Mouse (Mus musculus): ENCODE data around the gene Yif1b. TPM values are rescaled to one million over a fixed set of nuclear protein-coding genes. Genes with fewer than 3 reads are reported as not detected.
"Not testable (repeated sequence)": the region's sequence is repeated elsewhere in the genome, so short reads cannot be mapped to it uniquely, and the experiment has no call there.

The Yif1b gene
- polyA plus RNA-seq (2015; fragmentation: Nextera tagmentation; extraction: Ambion mirVana) = 73.4 and 75.5 TPM in 2 replicates

GRCm38 (mm10) chr7:29238019-29238967, at the start of gene Yif1b:
Gene Yif1b (plus strand): TSS chr7:29238329.
- peaks cover 12% of the 10 kb centered on the region for H3K27me3 ChIP-seq
- ATAC-seq = peak; percentile 99
- H3K27ac ChIP-seq = peak within 1 kb of the TSS; percentile 81
- no peaks in the 10 kb centered on the region for H3K36me3 ChIP-seq (ENCODE audit: poor library complexity, severe bottlenecking)
- under 1% methylated on average over 60 of the region's 60 CpGs for WGBS
- H3K4me2 ChIP-seq = peak within 1 kb of the TSS; percentile 87
- peak within 1 kb of the TSS; percentile 75 for H3K9ac ChIP-seq
- peak within 1 kb of the TSS; percentile 64 for H3K4me3 ChIP-seq
- peaks cover 14% of the 10 kb centered on the region for H3K4me1 ChIP-seq
- no peaks in the 10 kb centered on the region for H3K9me3 ChIP-seq (replicated peaks)

- H3K4me3 ChIP-seq; H3K27me3 ChIP-seq; H3K4me2 ChIP-seq; H3K9ac ChIP-seq; H3K27ac ChIP-seq; H3K4me1 ChIP-seq; ATAC-seq; H3K9me3 ChIP-seq (replicated peaks); H3K36me3 ChIP-seq (ENCODE audit: poor library complexity, severe bottlenecking): not testable (repeated sequence)
- 94% methylated on average over 1 of the region's 1 CpGs for WGBS
Observed at GRCm38 (mm10) chr7:29194230-29194629, 43.9 kb upstream of the Yif1b start.

GRCm38 (mm10) chr7:29202577-29202976, 35.6 kb upstream of the Yif1b start:
- Histone ChIP-seq H3K27me3 (no peaks in the 10 kb centered on the region), H3K4me2 (no peak overlapping the region), H3K4me3 (no peak overlapping the region), H3K36me3 (ENCODE audit: poor library complexity, severe bottlenecking) (no peaks in the 10 kb centered on the region), H3K9ac (no peak overlapping the region), H3K4me1 (no peaks in the 10 kb centered on the region), H3K9me3 (replicated peaks) (no peaks in the 10 kb centered on the region), H3K27ac (no peak overlapping the region)
- no peak for ATAC-seq
- WGBS = 89% methylated on average over 6 of the region's 6 CpGs

GRCm38 (mm10) chr7:29211013-29211412, 27.1 kb upstream of the Yif1b start:
- not testable (repeated sequence) for H3K4me1 ChIP-seq; H3K9me3 ChIP-seq (replicated peaks); H3K9ac ChIP-seq; H3K27ac ChIP-seq; H3K36me3 ChIP-seq (ENCODE audit: poor library complexity, severe bottlenecking)
- Histone ChIP-seq H3K4me3 (peak overlapping the region; percentile 32), H3K27me3 (peaks cover 15% of the 10 kb centered on the region), H3K4me2 (peak overlapping the region; percentile 47)
- 23% methylated on average over 15 of the region's 15 CpGs for WGBS
- 0 out of 2 replicates have a peak, but pooled peaks have one; percentile 31 for ATAC-seq

- H3K9me3 ChIP-seq (replicated peaks) = no peaks in the 10 kb centered on the region
- no peaks in the 10 kb centered on the region for H3K4me1 ChIP-seq
- H3K27me3 ChIP-seq = peaks cover 15% of the 10 kb centered on the region
- no peak overlapping the region for H3K9ac ChIP-seq
- H3K4me2 ChIP-seq = peak overlapping the region; percentile 47
- H3K4me3 ChIP-seq = peak overlapping the region; percentile 32
- H3K36me3 ChIP-seq (ENCODE audit: poor library complexity, severe bottlenecking) = no peaks in the 10 kb centered on the region
- ATAC-seq = peak; percentile 42; the same call in 1 of the 2 replicates
- H3K27ac ChIP-seq = no peak overlapping the region
- 7% methylated on average over 34 of the region's 34 CpGs for WGBS
Observed at GRCm38 (mm10) chr7:29211415-29212198, 26.5 kb upstream of the Yif1b start.

GRCm38 (mm10) chr7:29212199-29212765, 25.8 kb upstream of the Yif1b start:
- 15% methylated on average over 26 of the region's 26 CpGs for WGBS
- Histone ChIP-seq H3K27me3 (peaks cover 15% of the 10 kb centered on the region), H3K9me3 (replicated peaks) (no peaks in the 10 kb centered on the region), H3K9ac (no peak overlapping the region), H3K4me1 (no peaks in the 10 kb centered on the region), H3K27ac (no peak overlapping the region), H3K36me3 (ENCODE audit: poor library complexity, severe bottlenecking) (no peaks in the 10 kb centered on the region), H3K4me2 (peak overlapping the region; percentile 53), H3K4me3 (peak overlapping the region; percentile 3; the same call in 1 of the 2 replicates)
- no peak for ATAC-seq

- H3K36me3 ChIP-seq (ENCODE audit: poor library complexity, severe bottlenecking); H3K9ac ChIP-seq; H3K9me3 ChIP-seq (replicated peaks); H3K4me1 ChIP-seq; H3K27ac ChIP-seq: not testable (repeated sequence)
- 16% methylated on average over 40 of the region's 40 CpGs for WGBS
- ATAC-seq = peak; percentile 25; the same call in 1 of the 2 replicates
- Histone ChIP-seq H3K27me3 (peaks cover 15% of the 10 kb centered on the region), H3K4me3 (peak overlapping the region; percentile 27), H3K4me2 (peak overlapping the region; percentile 53)
Observed at GRCm38 (mm10) chr7:29212775-29213560, 25.2 kb upstream of the Yif1b start.

- peak within 1 kb of the TSS; percentile 53 for H3K4me2 ChIP-seq
- H3K4me1 ChIP-seq = no peaks in the 10 kb centered on the region
- no peaks in the 10 kb centered on the region for H3K9me3 ChIP-seq (replicated peaks)
- peaks cover 15% of the 10 kb centered on the region for H3K27me3 ChIP-seq
- 1% methylated on average over 20 of the region's 20 CpGs for WGBS
- H3K27ac ChIP-seq = no peak within 1 kb of the TSS
- no peaks in the 10 kb centered on the region for H3K36me3 ChIP-seq (ENCODE audit: poor library complexity, severe bottlenecking)
- 0 out of 2 replicates have a peak within 1 kb of the TSS, but pooled peaks have one; percentile 12 for H3K9ac ChIP-seq
- H3K4me3 ChIP-seq = peak within 1 kb of the TSS; percentile 27
- ATAC-seq = peak; percentile 79
Observed at GRCm38 (mm10) chr7:29213675-29214082, 24.4 kb upstream of the Yif1b start, which contains the start of gene Catsperg1. Gene Catsperg1 (minus strand): TSS chr7:29214035.

GRCm38 (mm10) chr7:29214236-29214635, 23.9 kb upstream of the Yif1b start:
- no peak overlapping the region for H3K27ac ChIP-seq
- 0 out of 2 replicates have a peak, but pooled peaks have one; percentile 7 for ATAC-seq
- H3K4me1 ChIP-seq = no peaks in the 10 kb centered on the region
- H3K4me2 ChIP-seq = peak overlapping the region; percentile 53; the same call in 1 of the 2 replicates
- no peaks in the 10 kb centered on the region for H3K36me3 ChIP-seq (ENCODE audit: poor library complexity, severe bottlenecking)
- no peak overlapping the region for H3K4me3 ChIP-seq
- WGBS = 77% methylated on average over 2 of the region's 2 CpGs
- no peaks in the 10 kb centered on the region for H3K9me3 ChIP-seq (replicated peaks)
- H3K27me3 ChIP-seq = peaks cover 15% of the 10 kb centered on the region
- H3K9ac ChIP-seq = no peak overlapping the region

GRCm38 (mm10) chr7:29214846-29215245, 23.3 kb upstream of the Yif1b start:
- no peak overlapping the region for H3K4me3 ChIP-seq
- H3K27me3 ChIP-seq = peaks cover 15% of the 10 kb centered on the region
- no peaks in the 10 kb centered on the region for H3K36me3 ChIP-seq (ENCODE audit: poor library complexity, severe bottlenecking)
- H3K27ac ChIP-seq = no peak overlapping the region
- no peak overlapping the region for H3K4me2 ChIP-seq
- peaks cover 4% of the 10 kb centered on the region for H3K9me3 ChIP-seq (replicated peaks)
- ATAC-seq = no peak
- no peak overlapping the region for H3K9ac ChIP-seq
- WGBS = 48% methylated on average over 15 of the region's 15 CpGs
- no peaks in the 10 kb centered on the region for H3K4me1 ChIP-seq

All from forebrain, embryonic 13.5 days (tissue).